Mouse (Mus musculus): ENCODE measurements around the gene 6330403K07Rik. TPM values are rescaled to one million over a fixed set of nuclear protein-coding genes. Genes with fewer than 3 reads are reported as not detected.

Gene 6330403K07Rik
- total RNA-seq, 2 experiments from 2014 or later, result 0.84 to 1.5 TPM

GRCm38 (mm10) chr11:71003611-71004315 is 29.6 kb downstream of the 6330403K07Rik start:
- peak; percentile 25 for DNase-seq
- intact Hi-C loops (cut with DNase I; ENCODE audit: low total_unique reads), result no loop called here

GRCm38 (mm10) chr11:71001167-71001566 is 32.1 kb downstream of the 6330403K07Rik start:
- DNase-seq, result no peak
- intact Hi-C loops (cut with DNase I; ENCODE audit: low total_unique reads), result no loop called here

- intact Hi-C loops (cut with DNase I; ENCODE audit: low total_unique reads), result loop anchor here (10.0 kb wide), 1 partner anchor 1232 kb away; the partner anchor contains the start of gene Med31
- peak; percentile 96 for DNase-seq
These were observed 50.6 kb downstream of the 6330403K07Rik start, which contains the start of gene C1qbp for GRCm38 (mm10) chr11:70982557-70983228. TSS of gene C1qbp (minus strand) at chr11:70983026.

GRCm38 (mm10) chr11:70982030-70982429 is 51.3 kb downstream of the 6330403K07Rik start:
- intact Hi-C loops (cut with DNase I; ENCODE audit: low total_unique reads), result loop anchor here (10.0 kb wide), 1 partner anchor 1233 kb away; the partner anchor contains the start of gene Med31
- no peak for DNase-seq

Other genes starting within 250 kb of the 6330403K07Rik start
- under 1 TPM in 1 of 2 experiments, not detected in 1; 0.22 TPM for gene Scimp, start 220.9 kb downstream of the 6330403K07Rik start, total RNA-seq (2021)
- 10 to 100 TPM; 22.7 to 24.3 TPM for gene Rabep1, start 188.7 kb downstream of the 6330403K07Rik start, total RNA-seq (2021)
- 10 to 100 TPM; 36.7 to 38.6 TPM for gene Nup88, start 63.5 kb downstream of the 6330403K07Rik start, total RNA-seq (2021)
- gene Rpain, start 63.3 kb downstream of the 6330403K07Rik start, total RNA-seq (2021), result 10 to 100 TPM; 11.4 to 13.4 TPM
- 100 to 1,000 TPM; 146 to 150 TPM for gene C1qbp, start 50.5 kb downstream of the 6330403K07Rik start, total RNA-seq (2021)
- 1 to 10 TPM; 7.0 to 9.8 TPM for gene Dhx33, start 29.1 kb downstream of the 6330403K07Rik start, total RNA-seq (2021)
- 1 to 10 TPM; 5.1 to 6.4 TPM for gene Mis12, start 13.9 kb downstream of the 6330403K07Rik start, total RNA-seq (2021)
- 10 to 100 TPM; 15.9 to 19.3 TPM for gene Derl2, start 13.7 kb downstream of the 6330403K07Rik start, total RNA-seq (2021)
- under 1 TPM; 0.37 to 0.66 TPM for gene Nlrp1a, start 111.2 kb upstream of the 6330403K07Rik start, total RNA-seq (2021)
- under 1 TPM; 0.08 to 0.11 TPM for gene Nlrp1b, start 197.2 kb upstream of the 6330403K07Rik start, total RNA-seq (2021)